Mouse (Mus musculus): Measurements from ENCODE around the gene Hspa8.

Hspa8 gene

DNA sequence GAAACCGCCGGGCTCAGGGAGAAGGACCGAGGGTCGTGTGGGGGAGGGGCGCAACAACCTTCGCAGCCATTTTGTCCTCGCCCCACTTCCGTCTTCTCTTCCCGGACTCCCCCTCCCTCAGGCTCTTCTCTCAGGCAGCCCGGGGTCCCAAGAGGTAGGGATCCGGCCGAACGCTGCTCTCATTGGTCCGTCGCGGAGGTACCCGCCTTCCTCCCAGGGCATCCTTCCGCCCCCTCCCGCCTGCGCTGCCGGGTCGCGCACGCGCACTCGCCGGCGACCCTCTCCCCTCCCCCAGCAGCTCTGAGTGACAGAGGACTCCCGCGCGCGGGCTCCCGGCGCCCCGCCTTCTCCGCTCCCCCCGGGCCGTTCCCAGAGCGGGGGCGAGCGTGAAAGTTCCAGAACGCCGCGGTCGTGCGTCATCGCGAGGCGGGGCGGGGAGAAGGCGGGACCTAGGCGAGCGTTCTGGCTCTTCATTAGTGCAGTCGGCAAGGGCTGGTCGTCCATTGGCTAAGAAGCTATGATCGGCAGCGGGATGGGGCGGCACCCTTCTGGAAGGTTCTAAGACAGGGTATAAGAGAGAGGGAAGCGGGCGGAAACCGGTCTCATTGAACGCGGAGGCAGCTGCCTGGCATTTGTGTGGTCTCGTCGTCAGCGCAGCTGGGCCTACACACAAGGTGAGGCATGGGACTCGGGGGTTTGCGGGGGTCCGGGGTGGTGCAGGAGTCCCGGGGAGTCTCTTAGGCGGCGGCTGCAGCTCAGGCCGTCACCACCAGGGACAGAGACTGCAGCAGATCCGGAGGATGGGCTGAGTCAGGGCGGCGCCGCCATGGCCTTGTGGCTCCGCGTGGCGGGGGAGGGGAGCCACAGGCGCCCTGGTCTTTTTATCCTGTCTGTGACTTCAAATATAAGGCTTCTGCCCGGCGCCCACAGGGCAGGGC lies at the start of gene Hspa8:
TSS of gene Hspa8 (plus strand) at position 310 of the 938 bp plus-strand sequence.
- WGBS: under 1% methylated on average over 83 of the region's 83 CpGs

DNA sequence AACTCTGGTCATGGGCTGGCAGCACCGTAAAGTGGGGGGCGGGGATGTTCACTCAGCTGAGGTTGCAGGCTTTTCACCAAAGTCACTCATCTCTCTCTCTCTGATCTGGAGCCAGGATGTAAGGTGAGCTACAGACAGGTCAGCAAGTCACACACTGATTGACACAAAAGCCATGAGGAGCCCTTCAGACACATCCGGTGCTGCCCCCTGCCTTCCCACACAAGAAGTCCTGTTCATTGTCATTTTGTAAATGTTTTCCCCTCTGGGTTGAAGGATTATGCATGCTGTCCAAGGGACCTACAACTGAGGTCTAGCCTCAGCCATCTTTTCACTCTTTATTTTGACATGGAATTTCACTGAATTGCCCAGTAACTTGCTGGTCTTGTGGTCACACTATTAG lies 49.0 kb upstream of the Hspa8 start:
- WGBS: 64% methylated on average over 3 of the region's 3 CpGs

DNA sequence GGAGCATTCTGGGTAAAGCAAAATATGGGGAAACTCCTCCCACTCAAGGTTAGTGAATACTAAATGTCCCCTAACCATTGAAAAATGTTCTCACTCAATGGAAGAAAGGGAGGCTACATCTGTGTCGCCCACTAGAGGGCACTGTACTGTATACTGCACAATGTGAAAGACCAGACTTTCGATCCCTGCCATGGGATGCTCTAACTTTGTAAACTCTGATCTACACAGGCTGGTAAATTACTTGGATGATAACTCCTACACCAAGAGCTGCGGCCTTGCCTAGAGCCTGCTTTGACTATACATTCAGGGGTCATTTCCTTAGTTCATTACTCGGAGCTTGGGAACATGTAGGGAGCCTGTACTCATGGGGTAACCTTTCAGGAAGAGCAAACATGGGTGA lies 44.4 kb upstream of the Hspa8 start:
- WGBS: 22% methylated on average over 4 of the region's 4 CpGs

DNA sequence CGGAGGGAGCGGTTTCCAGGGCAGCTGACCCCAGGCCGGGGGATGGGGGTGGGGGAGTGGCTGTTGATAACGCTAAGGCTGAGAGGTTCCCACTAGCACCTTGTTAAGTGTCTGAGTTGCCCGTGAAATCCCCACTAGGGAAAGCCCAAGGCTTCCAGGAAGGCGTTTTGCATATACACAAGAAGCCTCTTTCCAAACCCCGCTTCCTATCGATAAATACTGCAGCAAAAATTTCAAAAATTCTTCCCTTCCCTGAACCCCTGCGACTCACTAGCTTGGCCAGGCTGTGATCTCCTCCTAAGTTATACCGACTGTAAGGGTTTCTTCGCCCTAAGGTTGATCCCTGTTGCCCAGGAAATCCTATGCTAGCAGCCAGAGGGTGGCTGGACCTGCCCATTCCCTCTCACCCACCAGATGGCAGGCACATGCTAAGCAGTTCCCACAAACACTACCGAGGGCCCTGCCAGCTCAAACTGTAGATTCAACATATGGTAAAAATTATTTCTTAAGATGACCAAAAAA lies 43.6 kb upstream of the Hspa8 start:
- 16% methylated on average over 12 of the region's 12 CpGs for WGBS

DNA sequence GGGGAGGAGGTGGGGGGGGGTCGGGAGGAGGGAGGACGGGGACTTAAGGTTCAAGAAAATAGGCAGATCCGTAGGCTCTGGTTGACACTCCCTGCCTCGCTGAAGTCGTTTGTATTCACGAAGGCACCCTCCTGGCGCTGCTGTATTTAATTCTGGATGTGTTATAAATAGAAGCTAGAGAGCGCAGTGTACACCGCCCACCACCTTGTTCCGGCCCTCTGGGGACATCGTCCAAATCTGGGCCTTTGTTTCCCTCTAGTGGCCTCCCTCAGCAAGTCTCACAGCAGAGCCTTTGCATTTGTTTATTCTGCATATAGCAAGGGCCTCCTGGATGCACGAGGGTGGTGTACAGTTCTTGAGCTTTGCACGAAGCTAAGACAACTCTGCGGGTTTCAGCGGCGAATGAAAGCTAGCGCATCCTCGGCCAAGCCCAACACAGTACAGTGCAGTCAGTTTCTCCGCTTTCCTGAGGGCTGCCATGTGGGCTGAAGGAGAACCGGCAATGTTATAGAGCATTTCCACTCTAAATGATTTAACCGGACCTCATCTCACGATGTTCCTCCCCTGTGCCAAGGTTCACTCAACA lies 43.0 kb upstream of the Hspa8 start:
- WGBS: 3% methylated on average over 22 of the region's 22 CpGs

DNA sequence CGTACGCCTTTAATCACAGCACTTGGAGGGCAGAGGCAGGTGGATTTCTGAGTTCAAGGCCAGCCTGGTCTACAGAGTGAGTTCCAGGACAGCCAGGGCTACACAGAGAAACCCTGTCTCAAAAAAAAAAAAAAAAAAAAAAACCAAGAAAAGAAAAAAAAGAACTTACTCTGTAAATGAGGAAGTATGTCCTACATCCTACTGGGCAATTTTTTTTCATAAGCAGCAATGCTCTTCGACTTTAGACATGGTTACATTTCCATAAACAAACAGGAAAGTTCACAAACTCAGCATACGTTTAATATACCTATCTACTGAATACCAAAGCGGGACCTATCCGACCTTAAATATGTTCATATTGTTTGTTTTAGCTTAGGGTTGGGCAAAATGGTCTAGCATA lies 38.4 kb upstream of the Hspa8 start:
- WGBS: 88% methylated on average over 6 of the region's 6 CpGs

DNA sequence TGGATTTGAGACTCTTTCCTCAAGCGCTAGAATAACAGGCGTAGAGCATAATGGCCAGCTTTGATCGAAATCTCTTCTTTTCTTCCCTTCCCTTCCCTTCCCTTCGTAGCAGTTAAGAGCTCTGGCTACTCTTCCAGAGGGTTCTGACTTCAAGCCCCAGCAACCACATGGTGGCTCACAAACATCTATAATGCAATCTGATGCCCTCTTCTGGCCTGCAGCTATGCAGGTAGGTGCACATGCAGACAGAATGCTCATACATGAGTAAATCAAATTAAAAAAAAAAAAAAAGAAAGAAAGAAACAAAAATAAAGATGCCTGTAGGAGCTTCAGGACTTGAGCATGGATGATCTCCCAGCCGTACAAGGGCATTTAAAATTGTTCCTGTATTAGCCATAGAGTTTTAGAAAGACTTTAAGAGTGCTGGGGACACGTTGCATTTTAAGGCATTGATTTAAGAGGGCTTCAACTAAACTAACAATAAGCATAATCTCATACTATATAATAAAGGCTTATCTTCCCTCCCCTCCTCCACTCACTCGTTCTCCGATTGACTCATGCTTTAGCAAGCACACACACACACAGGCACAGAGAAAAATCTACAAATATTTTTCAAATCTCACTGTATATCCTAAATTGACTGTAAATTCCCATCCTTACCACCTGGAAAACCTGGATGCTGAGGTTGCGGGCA lies 35.8 kb upstream of the Hspa8 start:
- 61% methylated on average over 9 of the region's 9 CpGs for WGBS

DNA sequence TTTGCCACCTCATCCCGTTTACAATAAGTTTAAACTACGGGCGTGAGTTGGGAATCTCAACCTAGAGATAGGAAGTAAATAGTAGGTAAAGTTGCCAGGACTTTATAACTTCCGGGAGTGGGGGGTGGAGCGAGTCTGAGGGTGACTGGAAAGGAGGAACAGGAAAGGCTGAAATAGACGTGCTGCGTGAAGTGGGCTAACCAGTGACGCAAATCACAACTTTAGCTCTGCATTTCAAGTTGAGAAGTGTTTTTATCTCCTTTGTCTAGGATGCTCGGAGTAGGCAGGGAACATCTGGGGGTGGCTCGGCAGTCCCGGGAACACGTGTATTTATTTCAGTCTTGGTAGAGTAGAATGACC lies 35.2 kb upstream of the Hspa8 start:
- 26% methylated on average over 12 of the region's 12 CpGs for WGBS

DNA sequence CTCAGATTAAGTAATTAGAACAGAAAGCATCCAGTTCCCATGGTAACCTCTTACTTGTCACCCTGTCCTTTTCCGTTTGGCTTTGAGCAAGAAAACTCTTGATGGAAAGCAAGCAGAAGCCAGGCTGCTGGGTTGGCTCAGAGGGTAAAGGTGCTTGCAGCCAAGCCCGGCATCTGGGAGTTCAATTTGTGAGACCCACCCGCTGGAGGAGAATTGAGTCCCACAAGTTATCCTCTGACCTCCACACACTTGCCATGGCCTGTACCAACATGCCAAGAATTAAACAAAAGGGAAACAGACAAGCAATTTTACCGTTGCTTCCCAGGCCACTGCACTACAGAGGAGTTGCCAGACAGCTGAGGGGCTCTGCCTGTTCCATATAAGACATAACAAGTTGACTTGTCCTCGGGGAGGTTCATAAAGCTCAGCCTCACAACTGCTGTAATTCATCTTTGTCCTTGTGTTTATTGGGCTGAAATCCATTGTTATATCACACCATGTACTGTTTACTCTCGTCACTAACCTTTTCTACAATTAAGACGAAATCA lies 34.7 kb upstream of the Hspa8 start:
- 57% methylated on average over 7 of the region's 7 CpGs for WGBS

DNA sequence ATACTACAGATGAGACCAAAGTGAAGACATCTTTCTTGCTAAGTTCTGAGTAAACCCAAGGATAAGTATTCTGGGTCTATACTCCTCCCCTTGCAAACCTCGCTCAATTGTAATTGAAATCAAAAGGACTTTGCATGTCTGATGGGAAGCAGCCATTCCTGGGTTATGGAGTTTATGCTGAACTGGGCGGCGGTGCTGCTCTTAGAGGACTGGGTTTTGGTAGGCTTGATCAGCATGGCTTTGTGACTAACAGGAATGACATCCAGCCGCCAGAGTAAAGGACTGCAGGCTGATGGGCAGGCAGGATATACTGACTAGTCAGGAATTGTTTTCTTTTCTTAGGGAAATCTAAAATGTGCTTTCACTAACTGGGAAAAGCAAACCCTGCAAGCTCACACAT lies 32.8 kb upstream of the Hspa8 start:
- 91% methylated on average over 4 of the region's 4 CpGs for WGBS

DNA sequence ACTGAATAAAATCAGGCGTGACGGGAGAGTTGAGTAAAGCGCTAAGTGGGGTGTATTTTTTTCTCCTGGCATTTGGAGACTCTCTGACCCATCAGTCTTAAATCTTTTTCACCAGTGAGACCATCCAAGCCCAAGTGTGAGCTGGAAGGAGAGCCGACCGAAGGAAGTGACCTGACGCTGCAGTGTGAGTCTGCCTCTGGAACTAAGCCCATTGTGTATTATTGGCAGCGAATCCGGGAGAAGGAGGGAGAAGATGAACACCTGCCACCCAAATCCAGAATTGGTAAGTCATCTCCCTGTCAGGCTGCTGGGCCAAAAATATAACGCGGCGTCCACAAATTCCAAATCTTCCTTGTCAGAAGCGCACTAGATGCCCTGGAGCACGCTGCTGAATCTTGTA lies 28.5 kb upstream of the Hspa8 start:
- 47% methylated on average over 13 of the region's 13 CpGs for WGBS

DNA sequence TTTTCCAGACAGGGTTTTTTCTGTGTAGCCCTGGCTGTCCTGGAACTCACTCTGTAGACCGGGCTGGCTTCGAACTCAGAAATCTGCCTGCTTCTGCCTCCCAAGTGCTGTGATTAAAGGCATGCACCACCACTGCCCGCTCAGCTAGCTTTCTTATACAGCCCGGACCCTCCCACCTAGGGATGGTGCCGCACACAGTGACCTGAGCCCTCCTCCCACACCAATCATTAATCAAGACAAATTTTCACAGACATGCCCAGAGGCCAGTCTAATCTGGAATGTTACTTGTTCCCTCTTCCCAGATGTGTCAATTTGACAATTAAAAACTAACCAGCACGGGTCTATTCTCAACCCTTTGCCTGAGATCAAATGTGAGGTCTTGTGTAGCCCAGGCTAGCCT lies 27.6 kb upstream of the Hspa8 start:
- 91% methylated on average over 6 of the region's 6 CpGs for WGBS

DNA sequence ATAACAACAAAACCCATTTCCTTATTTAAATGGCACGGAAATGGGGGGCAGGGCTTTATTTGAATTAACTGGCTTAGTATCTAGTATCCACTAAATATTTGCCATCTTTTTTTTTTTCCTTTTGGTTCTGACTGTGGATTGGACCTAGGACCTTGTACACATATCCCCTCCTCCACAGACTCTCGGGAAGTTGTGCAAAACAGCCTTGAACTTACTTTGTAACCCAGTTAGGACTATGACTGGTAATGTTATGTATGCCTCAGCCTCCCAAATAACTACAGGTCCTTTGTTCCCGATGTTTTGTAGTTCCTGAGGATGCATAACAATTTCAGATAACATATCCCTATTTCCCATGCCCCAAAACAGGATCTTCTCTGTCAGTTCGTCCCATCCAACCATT lies 26.9 kb upstream of the Hspa8 start:
- 80% methylated on average over 4 of the region's 4 CpGs for WGBS

DNA sequence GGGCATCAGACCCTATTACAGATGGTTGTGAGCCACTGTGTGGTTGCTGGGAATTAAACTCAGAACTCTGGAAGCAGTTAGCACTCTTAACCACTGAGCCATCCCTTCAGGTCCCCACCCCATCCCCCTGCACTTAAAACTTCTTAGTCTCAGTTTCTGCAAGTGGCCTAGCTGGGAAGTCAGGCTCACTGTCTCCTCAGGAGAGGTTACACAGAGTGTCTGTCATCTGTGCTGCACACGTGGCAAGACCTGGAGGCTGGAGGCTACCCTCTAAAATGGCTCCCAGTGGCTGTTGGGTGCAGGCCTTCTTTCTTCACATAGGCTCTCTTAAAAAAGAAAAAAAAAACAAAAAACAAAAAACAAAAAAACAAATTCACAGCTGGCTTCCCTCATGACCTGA lies 24.7 kb upstream of the Hspa8 start:
- 91% methylated on average over 1 of the region's 1 CpGs for WGBS

DNA sequence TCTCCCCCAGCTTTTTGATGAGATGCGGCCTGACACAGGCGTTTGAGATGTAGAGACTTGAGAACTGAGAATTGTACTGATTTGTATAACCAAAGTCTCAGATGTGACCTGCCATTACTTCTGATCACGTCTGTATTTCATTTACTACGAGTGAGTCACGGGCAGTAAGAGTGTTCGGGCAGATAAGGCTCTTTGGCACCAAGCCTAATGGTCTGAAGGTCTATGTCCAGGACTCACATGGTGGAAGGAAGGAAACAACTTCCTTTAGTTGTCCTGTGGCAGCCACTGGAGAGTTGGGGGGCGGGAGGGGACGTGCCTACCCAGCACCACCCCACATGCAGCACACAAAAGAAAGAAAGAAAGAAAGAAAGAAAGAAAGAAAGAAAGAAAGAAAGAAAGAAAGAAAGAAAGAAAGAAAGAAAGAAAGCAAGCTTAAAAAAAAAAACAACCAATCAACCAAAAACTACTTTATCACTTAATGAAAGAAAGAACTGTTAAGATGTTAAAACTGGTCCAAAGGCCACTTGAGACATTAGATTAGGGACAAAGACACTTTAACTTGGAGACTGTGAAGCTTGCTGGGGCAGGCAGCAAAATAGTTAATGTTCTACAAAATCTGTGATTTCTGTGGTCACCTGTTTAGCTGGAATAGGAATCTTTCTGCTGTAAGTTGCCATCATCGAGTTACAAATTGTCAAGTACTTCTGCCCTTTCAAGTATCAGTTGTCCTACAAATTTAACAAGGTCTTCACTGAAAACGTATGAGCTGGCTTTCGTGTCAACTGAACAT lies 24.1 kb upstream of the Hspa8 start:
- WGBS: 81% methylated on average over 11 of the region's 11 CpGs

DNA sequence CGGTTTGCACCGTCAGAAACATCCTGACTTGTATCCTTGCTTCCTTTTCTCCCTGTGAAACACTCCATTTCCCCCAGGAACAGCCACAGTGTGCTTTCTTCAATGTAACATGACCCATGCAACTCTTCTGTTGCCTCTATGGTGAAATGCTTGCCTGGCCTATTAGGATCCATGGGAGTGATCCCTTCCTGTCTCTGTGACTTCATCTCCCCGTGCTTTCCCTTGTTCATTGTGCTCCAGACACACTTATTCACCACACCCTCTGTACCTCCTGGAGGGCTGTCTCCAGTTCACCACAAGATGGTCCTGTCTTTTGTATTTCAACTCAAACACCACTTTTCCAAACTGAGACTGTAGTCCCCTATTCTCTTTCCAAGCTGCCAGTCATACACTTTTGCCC lies 20.7 kb upstream of the Hspa8 start:
- 79% methylated on average over 3 of the region's 3 CpGs for WGBS

DNA sequence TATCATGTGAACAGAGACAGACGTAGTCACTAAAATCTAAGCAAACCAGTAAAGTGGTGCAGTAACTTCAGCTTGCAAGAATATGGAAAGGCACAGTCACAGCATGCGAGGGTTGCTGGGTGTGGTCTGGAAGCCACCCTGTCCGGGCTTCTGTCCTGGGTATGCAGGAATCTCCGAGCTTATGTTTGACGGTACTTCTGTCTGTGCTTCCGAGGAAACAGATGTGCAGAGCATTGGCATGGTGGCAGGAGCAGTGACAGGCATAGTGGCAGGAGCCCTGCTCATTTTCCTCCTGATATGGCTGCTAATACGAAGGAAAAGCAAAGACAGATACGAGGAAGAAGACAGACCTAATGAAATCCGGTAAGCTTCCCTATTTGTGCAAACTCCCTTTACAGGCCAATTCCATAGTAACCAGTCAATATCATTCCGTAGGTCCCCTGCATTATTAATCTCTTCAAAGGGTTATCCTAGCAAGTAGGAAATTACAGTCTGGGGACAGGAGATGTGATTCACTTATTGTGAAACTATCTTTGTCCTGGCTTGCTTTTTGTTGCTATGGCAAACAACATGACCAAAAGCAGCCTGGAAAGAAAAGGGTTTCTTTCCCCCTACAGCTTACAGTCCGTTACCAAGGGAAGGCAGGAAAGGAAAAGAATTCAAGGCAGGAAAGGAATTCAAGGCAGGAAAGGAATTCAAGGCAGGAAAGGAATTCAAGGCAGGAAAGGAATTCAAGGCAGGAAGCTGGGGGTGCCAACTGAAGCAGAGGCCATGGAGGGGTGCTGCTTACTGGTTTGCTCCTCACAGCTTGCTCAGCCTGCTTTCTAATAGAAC lies 19.7 kb upstream of the Hspa8 start:
- WGBS: 57% methylated on average over 11 of the region's 11 CpGs

DNA sequence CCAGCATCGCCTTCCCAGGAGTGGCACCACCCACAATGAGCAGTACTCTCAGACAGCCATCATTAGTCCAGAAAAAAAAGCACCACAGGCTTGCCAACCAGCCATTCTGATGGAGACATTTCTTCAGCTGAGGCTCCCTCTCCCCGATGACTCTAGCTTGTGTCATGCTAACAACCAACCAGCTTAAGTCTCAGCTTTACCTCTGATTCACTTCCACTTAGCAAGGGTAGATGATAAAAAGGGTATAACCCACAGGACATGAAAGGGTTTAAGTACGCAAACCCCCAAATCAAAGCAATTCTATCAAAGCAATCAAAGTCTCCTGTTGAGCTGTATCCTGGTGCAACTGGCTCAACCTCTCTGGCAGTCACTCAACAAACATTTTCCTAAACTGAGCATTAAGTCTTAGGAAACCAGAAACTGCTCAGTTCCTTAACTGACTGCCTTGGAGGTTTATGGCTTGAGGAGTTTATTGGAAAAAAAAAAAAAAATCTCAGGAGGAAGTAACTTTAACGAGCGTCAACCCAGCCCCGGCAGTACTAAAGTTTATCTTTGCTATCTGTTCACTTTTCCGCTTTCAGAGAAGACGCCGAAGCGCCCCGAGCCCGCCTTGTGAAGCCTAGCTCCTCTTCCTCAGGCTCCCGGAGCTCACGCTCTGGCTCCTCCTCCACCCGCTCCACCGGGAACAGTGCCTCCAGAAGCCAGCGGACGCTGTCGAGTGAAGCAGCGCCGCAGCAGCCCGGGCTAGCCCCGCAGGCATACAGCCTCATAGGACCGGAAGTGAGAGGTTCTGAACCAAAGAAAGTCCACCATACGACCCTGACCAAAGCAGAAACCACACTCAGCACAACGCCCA lies 18.8 kb upstream of the Hspa8 start:
- 26% methylated on average over 26 of the region's 26 CpGs for WGBS

DNA sequence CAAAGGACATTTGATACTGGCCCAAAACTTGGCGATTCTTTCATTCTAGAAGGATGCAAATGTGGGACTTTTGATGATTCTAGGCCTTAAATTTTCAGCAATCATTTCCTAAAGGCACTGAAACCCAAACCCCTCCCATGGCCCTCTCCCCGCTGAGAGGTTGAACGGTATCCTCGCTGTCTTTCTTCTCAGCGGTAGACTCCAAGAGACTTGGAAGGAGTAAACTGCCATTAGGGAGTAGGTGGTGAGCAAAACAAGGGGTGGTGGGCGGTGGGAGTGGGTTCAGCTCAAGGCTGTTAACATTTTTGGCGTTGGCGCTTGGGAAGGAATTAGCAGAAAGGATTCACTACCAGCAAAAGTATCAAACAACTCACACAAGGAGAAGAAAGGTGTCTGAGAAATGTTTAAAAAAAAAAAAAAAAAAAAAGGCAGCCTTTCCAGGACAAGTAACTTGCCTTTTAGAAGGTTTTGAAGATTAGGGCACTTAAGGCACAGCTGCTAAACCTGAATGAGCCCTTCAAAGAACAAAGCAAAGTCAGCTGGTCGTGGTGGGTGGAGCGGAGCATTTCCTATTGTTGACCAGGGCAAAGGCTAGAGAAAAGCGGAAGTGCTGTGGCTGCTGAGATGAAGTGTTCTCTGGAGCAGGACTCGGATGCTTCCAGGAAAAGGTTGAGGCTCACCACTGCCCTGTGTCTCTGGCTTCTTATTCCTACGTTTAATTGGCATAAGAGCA lies 17.0 kb upstream of the Hspa8 start:
- 37% methylated on average over 13 of the region's 13 CpGs for WGBS

All from cerebral cortex, adult 2 months (tissue).